Mouse (Mus musculus) cerebellum, adult (tissue): ENCODE results near the gene Trpm5.
A peak's percentile ranks its signal among the peaks of the same experiment; 100 is the strongest.

Experiments
- ATAC-seq: cut with Nextera tagmentation; 2 replicates; pipeline ENCODE4 v1.9.2; 2017; ENCODE audit warnings: mild to moderate bottlenecking, moderate library complexity, mixed read lengths; ENCODE audit not compliant: insufficient number of reproducible peaks, low FRiP score, low TSS enrichment

Trpm5 gene

GRCm38 (mm10) chr7:143065692-143066091, 28.8 kb downstream of the Trpm5 start:
- ATAC-seq, result no peak

GRCm38 (mm10) chr7:143064226-143064625, 30.2 kb downstream of the Trpm5 start:
- ATAC-seq, result no peak

GRCm38 (mm10) chr7:143062704-143063103, 31.7 kb downstream of the Trpm5 start:
- ATAC-seq, result no peak

GRCm38 (mm10) chr7:143059202-143059870, 35.1 kb downstream of the Trpm5 start:
- no peak for ATAC-seq

GRCm38 (mm10) chr7:143058221-143058697, 36.2 kb downstream of the Trpm5 start:
- no peak for ATAC-seq

- ATAC-seq, result no peak
Measured at GRCm38 (mm10) chr7:143057667-143058220, 36.7 kb downstream of the Trpm5 start.

GRCm38 (mm10) chr7:143057023-143057422, 37.4 kb downstream of the Trpm5 start:
- no peak for ATAC-seq

GRCm38 (mm10) chr7:143055499-143056186, 38.8 kb downstream of the Trpm5 start:
- no peak for ATAC-seq

GRCm38 (mm10) chr7:143055001-143055400, 39.4 kb downstream of the Trpm5 start:
- ATAC-seq, result no peak

- ATAC-seq, result no peak
Measured at GRCm38 (mm10) chr7:143054612-143054965, 39.9 kb downstream of the Trpm5 start.

GRCm38 (mm10) chr7:143053961-143054611, 40.4 kb downstream of the Trpm5 start:
- ATAC-seq, result no peak

- peak; percentile 19; the same call in 1 of the 2 replicates for ATAC-seq
Measured at GRCm38 (mm10) chr7:143053008-143053899, 41.2 kb downstream of the Trpm5 start.

GRCm38 (mm10) chr7:143052626-143053007, 41.8 kb downstream of the Trpm5 start, which contains the start of gene Cd81:
Gene Cd81 (plus strand): TSS chr7:143052739.
- peak; percentile 49; the same call in 1 of the 2 replicates for ATAC-seq

GRCm38 (mm10) chr7:143051316-143051715, 43.1 kb downstream of the Trpm5 start:
- ATAC-seq, result no peak

GRCm38 (mm10) chr7:143049841-143050816, 44.3 kb downstream of the Trpm5 start:
- ATAC-seq, result no peak

GRCm38 (mm10) chr7:143049331-143049730, 45.1 kb downstream of the Trpm5 start:
- ATAC-seq, result no peak

GRCm38 (mm10) chr7:143046358-143046757, 48.1 kb downstream of the Trpm5 start:
- no peak for ATAC-seq

GRCm38 (mm10) chr7:143044826-143045206, 49.6 kb downstream of the Trpm5 start:
- ATAC-seq, result no peak
